Mouse (Mus musculus) midbrain, embryonic 14.5 days (tissue): ENCODE measurements at regions not wholly inside any gene's neighbourhood (a gene's known extent, or its start where the extent isn't known, plus 50 kb on each side); places are given as distances from the start of the nearest gene placed in this dataset.

Source experiments
- ATAC-seq: fragments of 200-750 bp; cut with Nextera tagmentation; 2 replicates; pipeline ENCODE4 v1.8.0; 2017; ENCODE audit warnings: moderate number of reproducible peaks, moderate library complexity; ENCODE audit not compliant: low FRiP score, low TSS enrichment
- DNase-seq: peaks from one replicate; pipeline ENCODE4 v3.0.0-alpha.2; 2015
- H3K27ac ChIP-seq: fragments of 300-500 bp; sonication (generic); replicated peaks from 2 replicates; pipeline ENCODE4 v1.5.1; 2014; ENCODE audit warnings: mild to moderate bottlenecking, low read depth, low read length, moderate library complexity
- H3K27me3 ChIP-seq: fragments of 300-500 bp; sonication (generic); 2 replicates; pipeline ENCODE4 v1.6.1; 2014; ENCODE audit warnings: low read length, control low read depth, mixed read lengths; ENCODE audit not compliant: control insufficient read depth, insufficient read depth
- H3K36me3 ChIP-seq: fragments of 300-500 bp; sonication (generic); 2 replicates; pipeline ENCODE4 v1.6.1; 2014; ENCODE audit warnings: low read length, control low read depth; ENCODE audit not compliant: control insufficient read depth, insufficient read depth
- H3K4me1 ChIP-seq: fragments of 300-500 bp; sonication (generic); 2 replicates; pipeline ENCODE4 v1.6.1; 2014; ENCODE audit warnings: mild to moderate bottlenecking, antibody characterized with exemption, low read length, control low read depth; ENCODE audit not compliant: control insufficient read depth, insufficient read depth
- H3K4me2 ChIP-seq: fragments of 300-500 bp; sonication (generic); 2 replicates; pipeline ENCODE4 v1.6.1; 2014; ENCODE audit warnings: mild to moderate bottlenecking, low read length, moderate library complexity
- H3K4me3 ChIP-seq: fragments of 300-500 bp; sonication (generic); replicated peaks from 2 replicates; pipeline ENCODE4 v1.5.1; 2014; ENCODE audit warnings: low read depth, low read length
- H3K9ac ChIP-seq: fragments of 300-500 bp; sonication (generic); replicated peaks from 2 replicates; pipeline ENCODE4 v1.6.1; 2014; ENCODE audit warnings: mild to moderate bottlenecking, low read length, moderate library complexity
- H3K9me3 ChIP-seq: fragments of 300-500 bp; sonication (generic); 2 replicates; pipeline ENCODE4 v1.6.1; 2016; ENCODE audit warnings: low read length, control low read depth, mixed read lengths; ENCODE audit not compliant: control insufficient read depth
- WGBS: fragments of 180-500 bp; shearing (Covaris S2); extraction: QIAGEN DNeasy Blood & Tissue Kit; methylation state at CpG from one replicate; pipeline ENCODE4 v1.1.7; 2014; 5-methylcytosine and 5-hydroxymethylcytosine counted together

GRCm38 (mm10) chr14:102606055-102606454 lies 376.4 kb downstream of the Kctd12 start:
- H3K9ac ChIP-seq = no peak overlapping the region
- DNase-seq = no peak
- no peak overlapping the region for H3K27ac ChIP-seq
- H3K4me3 ChIP-seq = no peak overlapping the region
- ATAC-seq = no peak
- no peaks in the 10 kb centered on the region for H3K4me1 ChIP-seq
- H3K4me2 ChIP-seq = no peak overlapping the region
- H3K9me3 ChIP-seq = no peaks in the 10 kb centered on the region
- 88% methylated on average over 5 of the region's 5 CpGs for WGBS
- no peaks in the 10 kb centered on the region for H3K36me3 ChIP-seq
- H3K27me3 ChIP-seq = no peaks in the 10 kb centered on the region

- 87% methylated on average over 3 of the region's 3 CpGs for WGBS
These were observed 387.6 kb downstream of the Kctd12 start for GRCm38 (mm10) chr14:102594850-102595249.

GRCm38 (mm10) chr14:102553781-102554180 lies 428.7 kb downstream of the Kctd12 start:
- ATAC-seq = no peak
- no peak overlapping the region for H3K27ac ChIP-seq
- WGBS = 75% methylated on average over 2 of the region's 2 CpGs
- no peak overlapping the region for H3K4me2 ChIP-seq
- no peak overlapping the region for H3K4me3 ChIP-seq
- H3K27me3 ChIP-seq = no peaks in the 10 kb centered on the region
- no peak overlapping the region for H3K9ac ChIP-seq
- no peak for DNase-seq
- H3K36me3 ChIP-seq = no peaks in the 10 kb centered on the region
- no peaks in the 10 kb centered on the region for H3K9me3 ChIP-seq
- no peaks in the 10 kb centered on the region for H3K4me1 ChIP-seq

More at GRCm38 (mm10) chr14:102594850-102595249, 387.6 kb downstream of the Kctd12 start:
- H3K27ac ChIP-seq = no peak overlapping the region
- DNase-seq = no peak
- H3K9ac ChIP-seq = no peak overlapping the region
- H3K27me3 ChIP-seq = no peaks in the 10 kb centered on the region
- H3K9me3 ChIP-seq = no peaks in the 10 kb centered on the region
- no peak overlapping the region for H3K4me3 ChIP-seq
- no peaks in the 10 kb centered on the region for H3K36me3 ChIP-seq
- no peak for ATAC-seq
- H3K4me2 ChIP-seq = no peak overlapping the region
- H3K4me1 ChIP-seq = no peaks in the 10 kb centered on the region

- Histone ChIP-seq H3K27me3 (no peaks in the 10 kb centered on the region), H3K36me3 (no peaks in the 10 kb centered on the region), H3K9me3 (no peaks in the 10 kb centered on the region), H3K27ac (no peak overlapping the region), H3K4me2 (no peak overlapping the region), H3K4me1 (no peaks in the 10 kb centered on the region), H3K4me3 (no peak overlapping the region), H3K9ac (no peak overlapping the region)
- ATAC-seq = no peak
- DNase-seq = no peak
- 90% methylated on average over 2 of the region's 2 CpGs for WGBS
These were observed 429.8 kb downstream of the Kctd12 start for GRCm38 (mm10) chr14:102552598-102552997.

- ATAC-seq = peak; percentile 63; the same call in 1 of the 2 replicates
- DNase-seq = peak; percentile 46
- no peaks in the 10 kb centered on the region for H3K9me3 ChIP-seq
- WGBS = 58% methylated on average over 9 of the region's 9 CpGs
- no peak overlapping the region for H3K27ac ChIP-seq
- H3K4me1 ChIP-seq = 0 out of 2 replicates have a peak, but pooled peaks cover 3% of the 10 kb centered on the region
- H3K27me3 ChIP-seq = no peaks in the 10 kb centered on the region
- H3K4me2 ChIP-seq = no peak overlapping the region
- H3K36me3 ChIP-seq = no peaks in the 10 kb centered on the region
- no peak overlapping the region for H3K4me3 ChIP-seq
- H3K9ac ChIP-seq = no peak overlapping the region
These were observed 457.4 kb downstream of the Kctd12 start for GRCm38 (mm10) chr14:102524894-102525577.

GRCm38 (mm10) chr14:102516765-102517164 lies 465.7 kb downstream of the Kctd12 start:
- Histone ChIP-seq H3K36me3 (no peaks in the 10 kb centered on the region), H3K4me1 (no peaks in the 10 kb centered on the region), H3K9me3 (no peaks in the 10 kb centered on the region), H3K27me3 (no peaks in the 10 kb centered on the region), H3K4me3 (no peak overlapping the region), H3K9ac (no peak overlapping the region), H3K4me2 (no peak overlapping the region), H3K27ac (0 out of 2 replicates have a peak overlapping the region, but pooled peaks have one; percentile 13)
- peak; percentile 66 for DNase-seq
- 2% methylated on average over 2 of the region's 2 CpGs for WGBS
- ATAC-seq = no peak

GRCm38 (mm10) chr14:102514527-102514926 lies 467.9 kb downstream of the Kctd12 start:
- no peak overlapping the region for H3K4me3 ChIP-seq
- no peak overlapping the region for H3K9ac ChIP-seq
- H3K27ac ChIP-seq = no peak overlapping the region
- WGBS = 66% methylated on average over 2 of the region's 2 CpGs
- no peaks in the 10 kb centered on the region for H3K4me1 ChIP-seq
- DNase-seq (no peak), ATAC-seq (no peak)
- H3K9me3 ChIP-seq = no peaks in the 10 kb centered on the region
- no peaks in the 10 kb centered on the region for H3K36me3 ChIP-seq
- no peak overlapping the region for H3K4me2 ChIP-seq
- H3K27me3 ChIP-seq = no peaks in the 10 kb centered on the region

- Histone ChIP-seq H3K4me2 (no peak overlapping the region), H3K27me3 (no peaks in the 10 kb centered on the region), H3K36me3 (no peaks in the 10 kb centered on the region), H3K4me1 (no peaks in the 10 kb centered on the region), H3K4me3 (no peak overlapping the region), H3K9me3 (no peaks in the 10 kb centered on the region), H3K27ac (no peak overlapping the region), H3K9ac (no peak overlapping the region)
- no peak for ATAC-seq
- 78% methylated on average over 3 of the region's 3 CpGs for WGBS
- no peak for DNase-seq
These were observed 469.8 kb downstream of the Kctd12 start for GRCm38 (mm10) chr14:102512651-102513050.

GRCm38 (mm10) chr14:102511691-102512383 lies 470.6 kb downstream of the Kctd12 start:
- no peaks in the 10 kb centered on the region for H3K4me1 ChIP-seq
- WGBS = 84% methylated on average over 7 of the region's 7 CpGs
- ATAC-seq = no peak
- no peak overlapping the region for H3K4me3 ChIP-seq
- no peaks in the 10 kb centered on the region for H3K27me3 ChIP-seq
- no peaks in the 10 kb centered on the region for H3K9me3 ChIP-seq
- H3K27ac ChIP-seq = no peak overlapping the region
- no peak overlapping the region for H3K9ac ChIP-seq
- no peaks in the 10 kb centered on the region for H3K36me3 ChIP-seq
- DNase-seq = no peak
- H3K4me2 ChIP-seq = no peak overlapping the region
